In the genomic region with DNA sequence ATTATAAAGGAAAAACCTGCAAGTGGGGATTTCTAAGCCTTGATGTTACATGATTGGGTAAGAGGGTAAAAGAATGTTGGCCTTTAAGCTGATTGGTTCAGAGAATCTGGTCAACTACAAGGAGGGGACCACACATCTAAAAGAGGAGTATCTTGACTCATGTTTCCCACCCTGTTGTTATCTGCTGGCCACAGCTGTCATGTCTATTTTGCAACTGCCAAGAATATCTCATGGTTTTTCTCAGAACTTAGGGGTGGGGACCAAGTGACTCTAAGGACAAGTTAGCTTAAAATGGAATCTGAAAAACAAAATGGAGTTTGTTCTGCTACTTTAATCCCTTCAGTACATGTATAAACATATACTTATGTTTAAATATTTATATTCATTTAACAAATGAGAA, we compare ENCODE assay signal across 1 mouse cellular context.
TF ChIP-seq lines count a peak whose summit lies in the region.

No protein-coding gene starts in this region.

TF ChIP-seq in MEL, 35 proteins besides CTCF, POLR2A, EP300 and RAD21 (continued from another document):
- TF ChIP-seq TBP (IDR thresholded peaks at IDR 0.05; ENCODE audit: low read depth, low read length) (no peak), ZMIZ1 (IDR thresholded peaks at IDR 0.05; ENCODE audit: low read depth, low read length) (no peak), E2F4 (IDR thresholded peaks at IDR 0.05; ENCODE audit: borderline replicate concordance, low read depth, low read length) (peak; percentile 52; the same call in 1 of the 2 replicates), MEF2A (IDR thresholded peaks at IDR 0.05; ENCODE audit: extremely low read depth, insufficient replicate concordance, low read depth, low read length, poor library complexity, severe bottlenecking) (peak; percentile 88; the same call in 1 of the 2 replicates), MAX (IDR thresholded peaks at IDR 0.05; ENCODE audit: low read length) (peak; percentile 41; the same call in 1 of the 2 replicates), MYC (IDR thresholded peaks at IDR 0.05; ENCODE audit: low read depth, low read length) (no peak), USF2 (IDR thresholded peaks at IDR 0.05; ENCODE audit: borderline replicate concordance in 1 of 2, insufficient read depth in 1 of 2, low read depth in 1 of 2, low read length in 2 of 2) (no peak), MXI1 (IDR thresholded peaks at IDR 0.05; ENCODE audit: low read depth, low read length) (no peak), POLR2AphosphoS5 (IDR thresholded peaks at IDR 0.05; ENCODE audit: borderline replicate concordance, low read depth, low read length) (no peak), HCFC1 (IDR thresholded peaks at IDR 0.05; ENCODE audit: low read depth, low read length) (0 out of 2 replicates have a peak, but pooled peaks have one; percentile 15)
